Mouse (Mus musculus) hindbrain, embryonic 16.5 days (tissue): ENCODE results near the gene Oat. TPM values are rescaled to one million over a fixed set of nuclear protein-coding genes. Genes with fewer than 3 reads are reported as not detected.

Experiments
- ATAC-seq: fragments of 200-750 bp; cut with Nextera tagmentation; 2 replicates; pipeline ENCODE4 v1.8.0; 2017; ENCODE audit warnings: moderate TSS enrichment, moderate library complexity
- H3K27ac ChIP-seq: fragments of 300-500 bp; sonication (generic); 2 replicates; pipeline ENCODE4 v1.5.1; 2014; ENCODE audit warnings: low read depth, mild to moderate bottlenecking, control low read depth, low read length, moderate library complexity
- H3K27me3 ChIP-seq: fragments of 300-500 bp; sonication (generic); replicated peaks from 2 replicates; pipeline ENCODE4 v1.6.1; 2014; ENCODE audit warnings: low read length; ENCODE audit not compliant: control insufficient read depth, insufficient read depth
- H3K36me3 ChIP-seq: fragments of 300-500 bp; sonication (generic); 2 replicates; pipeline ENCODE4 v1.6.1; 2014; ENCODE audit warnings: mild to moderate bottlenecking, low read length, moderate library complexity, mixed read lengths; ENCODE audit not compliant: control insufficient read depth, insufficient read depth
- H3K4me1 ChIP-seq: fragments of 300-500 bp; sonication (generic); 2 replicates; pipeline ENCODE4 v1.6.1; 2014; ENCODE audit warnings: low read depth, low read length; ENCODE audit not compliant: control insufficient read depth, insufficient read depth
- H3K4me2 ChIP-seq: fragments of 300-500 bp; sonication (generic); 2 replicates; pipeline ENCODE4 v1.6.1; 2014; ENCODE audit warnings: mild to moderate bottlenecking, low read length, control low read depth, moderate library complexity
- H3K4me3 ChIP-seq: fragments of 300-500 bp; sonication (generic); 2 replicates; pipeline ENCODE4 v1.5.1; 2014; ENCODE audit warnings: mild to moderate bottlenecking, low read length, control low read depth, moderate library complexity
- H3K9ac ChIP-seq: fragments of 300-500 bp; sonication (generic); 2 replicates; pipeline ENCODE4 v1.6.1; 2014; ENCODE audit warnings: low read depth, mild to moderate bottlenecking, control low read depth, low read length, moderate library complexity
- H3K9me3 ChIP-seq: fragments of 300-500 bp; sonication (generic); 2 replicates; pipeline ENCODE4 v1.6.1; 2014; ENCODE audit warnings: mild to moderate bottlenecking, low read length, moderate library complexity; ENCODE audit not compliant: control insufficient read depth
- WGBS: fragments of 180-500 bp; shearing (Covaris S2); extraction: QIAGEN DNeasy Blood & Tissue Kit; methylation state at CpG from one replicate; pipeline ENCODE4 v1.1.7; 2014; 5-methylcytosine and 5-hydroxymethylcytosine counted together
- polyA plus RNA-seq: library from polyadenylated mRNA; unstranded; fragments of >200 nt; fragmentation: Nextera tagmentation; extraction: Ambion mirVana; gene quantifications from 2 replicates; pipeline ENCODE4 v1.2.1, GENCODE M21; 2015

The Oat gene
- polyA plus RNA-seq, 1 experiment from 2014 or later: 133 TPM

DNA sequence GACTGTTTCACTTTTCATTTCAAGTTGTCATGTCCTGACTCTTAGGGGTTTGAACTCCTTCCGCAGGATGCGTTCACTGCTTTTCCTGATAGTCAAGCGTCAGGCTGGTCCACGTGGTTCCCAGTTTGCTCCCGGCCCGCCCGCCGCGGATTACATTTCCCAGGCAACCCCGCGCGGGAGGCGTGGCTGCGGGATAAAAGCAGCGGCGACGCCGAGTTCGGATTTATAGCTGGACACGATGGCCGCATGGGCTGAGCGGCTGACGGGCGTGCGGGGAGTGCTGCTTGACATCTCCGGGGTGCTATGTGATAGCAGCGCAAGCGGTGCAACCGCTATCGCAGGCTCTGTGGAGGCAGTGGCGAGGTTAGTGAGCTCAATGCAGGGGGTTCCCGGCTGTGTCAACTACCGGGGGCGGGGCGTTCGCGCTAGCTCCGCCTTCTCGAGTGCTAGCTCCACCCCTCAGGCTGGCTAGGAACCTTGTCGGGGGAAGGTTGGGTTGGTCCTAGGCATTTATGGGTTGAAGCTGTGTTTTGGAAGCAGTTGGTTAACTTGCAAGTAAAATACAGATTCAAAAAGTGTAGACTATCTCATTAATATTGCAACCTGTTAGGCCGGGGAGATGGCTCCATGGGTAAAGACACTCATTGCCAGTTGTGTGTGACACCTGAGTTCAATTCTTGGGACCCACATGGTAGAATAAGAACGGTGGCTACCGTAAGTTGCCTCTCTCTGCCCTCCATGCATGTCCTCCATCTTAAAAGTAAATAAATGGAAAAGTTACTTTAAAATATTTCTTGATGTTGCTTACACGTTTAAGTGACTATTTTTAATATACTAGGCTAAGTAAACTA is 34.5 kb upstream of the Oat start, which contains the start of gene Lhpp:
Gene Lhpp, plus strand, starts transcription at position 171 of the 851 bp plus-strand sequence.
- Histone ChIP-seq H3K4me1 (peaks cover 7% of the 10 kb centered on the region), H3K27ac (peak within 1 kb of the TSS; percentile 46; the same call in 1 of the 2 replicates), H3K4me3 (peak within 1 kb of the TSS; percentile 63), H3K36me3 (no peaks in the 10 kb centered on the region), H3K9ac (peak within 1 kb of the TSS; percentile 70), H3K27me3 (no peaks in the 10 kb centered on the region), H3K4me2 (peak within 1 kb of the TSS; percentile 65), H3K9me3 (no peaks in the 10 kb centered on the region)
- peak; percentile 94 for ATAC-seq
- WGBS: 8% methylated on average over 44 of the region's 44 CpGs

DNA sequence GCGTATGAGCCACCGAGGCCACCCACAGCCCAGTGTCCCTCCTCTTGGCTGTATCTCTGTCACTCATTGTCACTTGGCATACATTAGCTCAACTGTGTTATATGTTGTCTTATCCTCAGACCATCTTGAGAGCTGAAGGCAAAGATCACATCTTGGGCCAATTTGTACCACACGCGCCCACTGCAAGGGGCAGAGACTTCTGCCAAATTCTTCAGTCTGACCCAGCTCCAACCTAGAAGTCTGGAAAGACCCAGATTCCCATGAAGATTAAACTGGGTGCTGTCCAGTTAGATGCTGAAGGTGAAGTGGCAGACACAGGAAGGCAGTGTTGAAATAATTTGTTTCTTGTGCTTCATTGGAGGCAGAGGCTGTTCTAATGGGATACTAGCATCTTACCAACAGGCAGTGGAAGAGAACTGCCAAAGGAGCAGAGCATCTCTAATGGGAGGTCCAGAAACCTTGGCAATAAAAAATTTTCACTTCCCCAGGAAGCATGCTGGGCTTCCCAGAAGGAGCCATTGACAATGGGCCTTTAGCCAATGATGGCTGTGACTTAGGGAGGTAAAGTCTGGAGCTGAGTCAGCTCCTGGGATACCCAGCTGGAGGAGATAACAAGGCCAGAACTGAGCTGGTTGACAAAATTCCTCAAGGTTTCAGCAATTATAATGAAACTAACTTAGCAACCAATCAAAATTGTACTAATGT is 32.3 kb upstream of the Oat start:
- no peak for ATAC-seq
- no peak overlapping the region for H3K4me2 ChIP-seq
- no peak overlapping the region for H3K9ac ChIP-seq
- H3K9me3 ChIP-seq: no peaks in the 10 kb centered on the region
- H3K27ac ChIP-seq: no peak overlapping the region
- peaks cover 7% of the 10 kb centered on the region; the same call in 1 of the 2 replicates for H3K4me1 ChIP-seq
- H3K36me3 ChIP-seq: no peaks in the 10 kb centered on the region
- H3K27me3 ChIP-seq: no peaks in the 10 kb centered on the region
- H3K4me3 ChIP-seq: no peak overlapping the region
- 91% methylated on average over 4 of the region's 4 CpGs for WGBS

GRCm38 (mm10) chr7:132605689-132606088 is 29.5 kb upstream of the Oat start:
- Histone ChIP-seq H3K4me3 (no peak overlapping the region), H3K27ac (no peak overlapping the region), H3K9me3 (no peaks in the 10 kb centered on the region), H3K9ac (no peak overlapping the region), H3K36me3 (no peaks in the 10 kb centered on the region), H3K27me3 (peaks cover 16% of the 10 kb centered on the region), H3K4me1 (peaks cover under 1% of the 10 kb centered on the region; the same call in 1 of the 2 replicates), H3K4me2 (no peak overlapping the region)
- 59% methylated on average over 5 of the region's 5 CpGs for WGBS
- no peak for ATAC-seq

DNA sequence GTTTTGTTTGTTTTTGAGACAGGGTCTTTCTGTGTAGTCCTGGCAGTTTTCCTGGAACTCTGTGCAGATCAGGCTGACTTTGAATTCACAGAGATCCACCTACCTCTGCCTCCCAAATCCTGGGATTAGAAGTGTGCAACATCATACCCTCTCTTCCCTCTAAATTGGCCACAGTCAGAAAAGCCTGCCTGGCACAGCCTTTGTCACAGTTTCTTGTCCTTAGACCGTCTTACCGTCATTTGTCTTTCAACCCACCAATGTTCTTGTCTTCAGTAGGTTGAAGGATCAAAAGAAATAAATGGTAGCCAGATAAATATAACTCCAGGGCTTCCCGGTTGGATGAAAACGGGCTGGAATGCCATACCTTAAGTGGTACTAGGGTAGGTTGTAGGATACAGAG is 28.5 kb upstream of the Oat start:
- peaks cover 4% of the 10 kb centered on the region for H3K4me1 ChIP-seq
- H3K4me2 ChIP-seq: no peak overlapping the region
- no peaks in the 10 kb centered on the region for H3K9me3 ChIP-seq
- H3K4me3 ChIP-seq: no peak overlapping the region
- no peak for ATAC-seq
- no peak overlapping the region for H3K27ac ChIP-seq
- H3K9ac ChIP-seq: no peak overlapping the region
- H3K36me3 ChIP-seq: no peaks in the 10 kb centered on the region
- peaks cover 26% of the 10 kb centered on the region for H3K27me3 ChIP-seq
- WGBS: 88% methylated on average over 4 of the region's 4 CpGs

- Histone ChIP-seq H3K27ac (no peak overlapping the region), H3K9ac (no peak overlapping the region), H3K27me3 (peaks cover 48% of the 10 kb centered on the region), H3K4me2 (no peak overlapping the region), H3K36me3 (no peaks in the 10 kb centered on the region), H3K4me1 (peaks cover 22% of the 10 kb centered on the region), H3K9me3 (no peaks in the 10 kb centered on the region), H3K4me3 (no peak overlapping the region)
- WGBS: 10% methylated on average over 8 of the region's 8 CpGs
- ATAC-seq: no peak
Measured at GRCm38 (mm10) chr7:132600926-132601325, 24.7 kb upstream of the Oat start.

DNA sequence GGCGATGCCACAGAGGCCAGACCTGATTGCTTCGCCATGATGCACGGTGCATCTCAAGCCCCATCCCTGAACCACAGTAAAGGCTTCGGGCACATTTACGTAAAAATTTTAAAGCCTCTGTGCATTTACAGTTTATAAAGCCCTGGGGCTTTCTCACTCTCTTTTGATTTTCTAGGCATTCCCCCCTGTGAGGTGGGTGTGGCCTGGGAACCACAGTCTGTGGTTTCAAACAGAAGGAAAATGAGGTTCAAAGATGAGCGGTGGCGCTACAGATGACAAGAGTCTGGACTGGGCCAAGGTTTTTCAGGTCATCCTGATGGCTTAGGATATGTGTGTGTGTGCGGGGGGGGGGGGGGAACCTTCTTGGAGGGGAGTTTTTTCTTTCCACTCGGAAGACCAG is 23.8 kb upstream of the Oat start:
- Histone ChIP-seq H3K9me3 (no peaks in the 10 kb centered on the region), H3K27me3 (peaks cover 50% of the 10 kb centered on the region), H3K4me3 (peak overlapping the region; percentile 45), H3K4me1 (peaks cover 22% of the 10 kb centered on the region), H3K36me3 (no peaks in the 10 kb centered on the region), H3K27ac (no peak overlapping the region), H3K9ac (no peak overlapping the region), H3K4me2 (peak overlapping the region; percentile 77)
- no peak for ATAC-seq
- 2% methylated on average over 9 of the region's 9 CpGs for WGBS

GRCm38 (mm10) chr7:132599071-132599975 is 23.1 kb upstream of the Oat start, which contains the start of gene Nkx1-2:
Gene Nkx1-2, minus strand, starts transcription at chr7:132599637.
- peaks cover 22% of the 10 kb centered on the region for H3K4me1 ChIP-seq
- WGBS: 1% methylated on average over 50 of the region's 52 CpGs
- peak within 1 kb of the TSS; percentile 77 for H3K4me2 ChIP-seq
- H3K9ac ChIP-seq: peak within 1 kb of the TSS; percentile 30; the same call in 1 of the 2 replicates
- H3K27me3 ChIP-seq: peaks cover 52% of the 10 kb centered on the region
- H3K36me3 ChIP-seq: no peaks in the 10 kb centered on the region
- peak within 1 kb of the TSS; percentile 45 for H3K4me3 ChIP-seq
- peak; percentile 40; the same call in 1 of the 2 replicates for ATAC-seq
- H3K27ac ChIP-seq: no peak within 1 kb of the TSS
- no peaks in the 10 kb centered on the region for H3K9me3 ChIP-seq

- no peak overlapping the region for H3K27ac ChIP-seq
- H3K4me3 ChIP-seq: peak overlapping the region; percentile 49
- under 1% methylated on average over 54 of the region's 60 CpGs for WGBS
- 0 out of 2 replicates have a peak, but pooled peaks have one; percentile 37 for ATAC-seq
- H3K9ac ChIP-seq: peak overlapping the region; percentile 54
- peaks cover 50% of the 10 kb centered on the region for H3K27me3 ChIP-seq
- H3K4me2 ChIP-seq: peak overlapping the region; percentile 89
- no peaks in the 10 kb centered on the region for H3K36me3 ChIP-seq
- H3K4me1 ChIP-seq: peaks cover 22% of the 10 kb centered on the region
- H3K9me3 ChIP-seq: no peaks in the 10 kb centered on the region
Measured at GRCm38 (mm10) chr7:132597251-132598041, 21.2 kb upstream of the Oat start.
